Mouse (Mus musculus) cerebellum, postnatal 10 days (tissue): ENCODE data around the gene Prss46.

ENCODE experiments used
- DNase-seq, 2 experiments: peaks; one replicate each; pipeline ENCODE4 v3.0.0; 2021; ENCODE audit warnings: mixed read lengths in 2 of 2

The Prss46 gene

GRCm38 (mm10) chr9:110858967-110859596 lies 14.8 kb downstream of the Prss46 start:
- DNase-seq, result peak in 1 of 2 experiments; percentile 1

- peak; percentile 74 to 80 for DNase-seq
Measured at GRCm38 (mm10) chr9:110871030-110871429, 26.7 kb downstream of the Prss46 start.

DNA sequence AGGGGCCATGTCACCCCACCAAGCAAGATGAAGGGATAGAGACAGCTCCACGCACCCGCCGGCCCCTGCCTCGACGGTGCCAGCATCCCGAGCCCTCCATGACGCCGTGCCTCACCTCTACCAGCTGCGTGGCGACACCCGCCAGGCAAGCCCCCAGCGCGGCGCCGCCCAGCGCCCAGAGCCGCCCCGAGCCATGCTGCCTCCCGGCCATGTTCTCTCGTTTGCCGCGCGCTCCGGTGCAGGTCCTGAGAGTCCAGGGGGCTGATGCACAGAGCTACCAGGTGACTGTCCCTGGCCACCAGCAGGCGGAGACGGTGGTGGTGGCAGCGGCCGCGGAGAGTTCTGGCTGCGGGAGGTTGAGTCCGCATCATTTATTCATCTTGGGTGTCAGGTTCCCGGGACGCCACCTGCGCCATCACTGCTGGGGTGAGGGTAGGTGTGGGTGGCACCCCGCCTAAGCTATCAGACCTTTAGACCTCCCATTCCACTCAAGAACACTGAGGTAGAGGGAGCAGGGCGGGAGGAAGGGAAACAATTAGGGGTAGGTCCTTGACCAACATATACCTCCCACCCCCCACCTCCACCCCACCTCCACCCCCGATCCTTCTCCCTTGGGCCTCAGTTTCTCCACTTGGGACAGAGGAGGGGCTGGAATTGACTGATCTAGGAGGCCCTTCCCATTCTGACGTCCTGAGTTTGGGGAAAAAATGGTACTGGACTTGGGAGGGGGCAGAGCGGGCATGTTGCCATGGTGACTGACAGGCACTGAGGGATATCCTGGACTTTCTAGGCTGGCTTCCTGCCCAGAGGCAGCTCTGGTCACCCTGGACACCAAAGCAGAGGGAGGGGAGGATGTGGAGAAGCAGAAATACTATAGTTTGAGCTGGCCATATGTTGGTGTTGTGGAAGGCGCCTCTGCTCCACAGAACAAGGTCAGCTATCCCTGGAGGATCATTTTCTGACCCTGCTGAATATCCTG lies 29.7 kb downstream of the Prss46 start:
- peak; percentile 77 to 80 for DNase-seq

- DNase-seq, result no peak
Measured at GRCm38 (mm10) chr9:110874660-110875191, 30.4 kb downstream of the Prss46 start.

- no peak for DNase-seq
Measured at GRCm38 (mm10) chr9:110875288-110875695, 31.0 kb downstream of the Prss46 start.

DNA sequence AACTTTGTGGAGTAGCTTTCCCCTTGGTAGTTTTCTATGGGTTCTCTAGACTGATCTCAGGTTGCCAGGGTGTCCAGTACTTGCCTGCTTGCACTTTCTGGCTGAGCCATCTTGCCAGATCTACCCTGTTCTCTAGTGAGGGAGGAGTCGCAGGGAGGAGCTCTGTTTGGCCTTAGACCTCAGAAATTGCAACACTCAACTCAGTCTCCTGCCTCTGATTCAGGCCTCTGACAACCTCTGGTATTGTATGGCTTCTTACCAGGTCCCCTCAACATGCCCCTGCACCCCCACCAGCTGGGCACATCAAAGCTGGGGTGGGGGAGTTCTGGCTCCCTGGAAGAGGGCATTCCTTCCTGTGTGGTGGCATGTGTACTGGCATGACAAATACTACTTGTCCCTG lies 33.0 kb downstream of the Prss46 start:
- DNase-seq, result no peak

- peak; percentile 93 to 94 for DNase-seq
Measured at GRCm38 (mm10) chr9:110877888-110878287, 33.6 kb downstream of the Prss46 start.

- peak; percentile 63 to 81 for DNase-seq
Measured at GRCm38 (mm10) chr9:110879191-110879920, 35.0 kb downstream of the Prss46 start, which contains the start of gene Als2cl. Gene Als2cl, plus strand, starts transcription at chr9:110879870.

- peak; percentile 58 to 66 for DNase-seq
Measured at GRCm38 (mm10) chr9:110879998-110880561, 35.8 kb downstream of the Prss46 start, which contains the start of gene Tmie. Gene Tmie, minus strand, starts transcription at chr9:110880113.

DNA sequence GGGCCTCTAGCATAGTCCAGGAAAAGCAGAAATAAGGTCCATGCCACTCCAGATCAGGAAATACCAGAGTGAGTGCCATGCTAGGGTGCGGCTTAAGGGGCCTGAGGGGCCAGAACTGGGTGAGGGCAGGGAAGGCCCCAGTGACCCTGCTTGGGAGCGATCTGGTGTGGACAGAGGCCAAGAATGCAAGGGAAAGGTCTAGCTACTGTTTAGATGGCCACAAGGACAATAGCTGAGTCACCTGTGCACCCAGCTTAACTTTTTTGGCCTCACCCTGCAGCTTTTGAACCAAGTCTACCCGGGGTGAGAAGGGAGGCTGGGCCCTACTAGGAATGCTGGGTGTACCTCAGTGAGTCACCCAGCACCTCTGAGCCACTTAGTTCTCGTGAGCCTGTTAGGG lies 36.5 kb downstream of the Prss46 start:
- no peak for DNase-seq

- DNase-seq, result no peak
Measured at GRCm38 (mm10) chr9:110881953-110882352, 37.6 kb downstream of the Prss46 start.

DNA sequence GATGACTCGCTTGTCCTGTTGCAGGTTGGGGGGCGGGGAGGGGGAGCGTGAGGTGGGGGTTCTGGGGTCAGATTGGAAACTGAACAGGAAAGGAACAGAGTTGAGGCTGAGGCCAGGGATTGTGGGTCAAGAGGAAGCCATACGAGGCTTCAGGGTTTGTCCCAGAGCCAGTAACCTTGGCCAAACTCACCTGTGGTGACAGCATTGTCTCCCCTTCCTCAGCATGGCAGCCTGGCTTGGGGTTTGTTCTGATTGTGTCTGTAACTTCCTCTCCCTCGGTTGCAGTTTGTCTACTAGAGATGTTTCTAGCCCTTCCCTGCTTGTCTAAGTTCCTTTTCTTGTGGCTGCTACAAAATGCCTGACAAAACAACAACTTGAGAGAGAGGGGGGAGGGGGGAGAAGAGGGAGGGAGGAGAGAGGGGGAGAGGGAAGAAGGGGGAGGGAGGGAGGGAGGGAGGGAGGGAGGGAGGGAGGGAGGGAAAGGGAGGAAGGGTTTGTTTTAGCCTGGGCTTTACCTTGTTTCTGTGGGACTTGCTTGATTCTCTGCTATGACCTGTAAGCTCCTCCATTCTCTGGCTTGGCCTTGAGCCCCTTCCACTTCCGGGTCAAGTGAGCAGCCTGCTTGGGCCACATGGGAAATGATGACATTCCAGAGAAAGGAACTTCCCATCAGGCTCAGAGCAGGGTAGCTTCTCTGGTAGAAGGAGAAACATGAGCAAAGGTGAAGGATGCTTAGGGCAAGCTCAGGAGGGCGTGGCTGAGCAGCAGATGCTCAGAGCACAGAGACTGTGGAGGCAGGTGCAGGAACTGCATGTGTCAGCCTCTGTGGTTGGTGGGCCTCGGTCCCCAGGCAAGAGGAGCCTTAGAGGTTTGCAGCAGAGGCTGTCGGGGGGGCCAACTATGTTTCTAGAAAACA lies 43.3 kb downstream of the Prss46 start:
- DNase-seq, result no peak

DNA sequence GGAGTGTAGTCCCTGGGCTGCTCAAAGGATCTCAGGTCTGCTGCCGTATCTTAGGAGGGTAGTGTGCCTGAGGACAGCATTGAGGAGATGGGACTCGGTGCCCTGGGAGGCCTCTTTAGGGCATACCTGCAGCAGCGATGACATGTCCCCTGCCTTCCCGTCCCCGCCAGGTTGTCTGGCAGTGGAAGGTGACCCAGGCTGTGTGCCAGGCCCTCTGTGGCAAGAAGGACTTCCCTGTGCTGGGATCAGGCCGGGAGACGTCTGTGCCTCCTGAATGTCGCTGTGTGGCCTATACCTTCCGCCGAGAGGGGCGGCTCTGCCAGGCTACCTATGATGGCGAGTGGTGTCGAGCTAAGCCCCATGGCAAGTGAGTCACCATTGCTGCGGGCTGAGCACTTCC lies 44.6 kb downstream of the Prss46 start:
- DNase-seq, result no peak

GRCm38 (mm10) chr9:110890026-110890783 lies 45.9 kb downstream of the Prss46 start:
- DNase-seq, result peak in 1 of 2 experiments; percentile 33

DNA sequence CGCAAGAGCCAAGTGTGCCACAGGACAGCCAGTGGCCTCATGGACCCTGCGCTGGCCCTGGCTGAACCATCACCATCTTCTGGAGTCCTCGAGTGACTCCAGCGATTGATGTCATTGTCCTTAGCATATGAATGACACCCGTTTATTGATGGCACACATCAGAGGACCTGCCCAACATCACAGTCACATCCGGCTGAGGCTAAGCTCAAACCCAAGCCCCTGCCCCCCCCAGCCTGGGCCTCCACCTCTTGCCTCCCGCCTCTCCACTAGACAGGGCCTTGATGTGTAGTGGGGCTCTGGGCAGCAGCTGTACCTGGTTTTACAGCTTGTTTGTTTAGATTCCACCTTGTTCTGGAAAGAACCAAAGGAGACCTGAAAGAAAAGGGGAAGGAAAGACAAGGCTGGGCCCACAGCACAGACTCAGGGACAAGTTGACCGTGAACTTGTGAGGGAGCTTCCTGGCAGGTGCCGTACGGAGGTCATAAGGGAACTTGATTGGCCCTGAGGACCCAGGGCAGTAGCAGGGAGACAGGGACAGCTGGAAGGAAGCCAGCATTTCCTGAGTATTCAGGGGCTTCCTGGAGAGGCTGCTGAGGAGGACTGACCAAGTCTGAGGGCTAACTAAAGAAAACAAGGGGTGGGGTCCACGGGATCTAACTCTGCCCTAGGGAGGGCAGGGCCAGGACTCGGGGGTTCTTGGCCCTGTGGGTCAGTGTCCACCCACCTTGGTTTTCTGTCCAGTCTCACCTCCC lies 46.9 kb downstream of the Prss46 start:
- DNase-seq, result no peak

DNA sequence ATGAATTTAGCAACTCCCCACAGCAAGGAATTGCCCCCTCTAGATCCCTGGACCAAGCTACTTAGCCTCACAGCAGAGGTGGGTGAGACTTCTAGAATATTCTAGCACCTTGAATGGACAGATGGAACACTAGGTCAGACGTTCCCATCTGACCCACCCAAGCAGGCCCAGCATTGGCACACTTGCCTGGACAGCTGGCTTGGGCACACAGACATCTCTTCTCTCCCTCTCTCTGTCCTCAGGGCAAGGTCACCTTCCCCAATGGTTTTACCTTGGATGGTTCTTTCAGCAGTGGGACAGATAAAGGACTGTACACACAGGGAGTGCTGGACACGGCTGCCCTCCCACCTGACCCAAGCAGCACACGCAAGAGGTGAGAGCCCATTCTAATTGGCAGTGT lies 48.2 kb downstream of the Prss46 start:
- DNase-seq, result peak; percentile 59 to 64

DNA sequence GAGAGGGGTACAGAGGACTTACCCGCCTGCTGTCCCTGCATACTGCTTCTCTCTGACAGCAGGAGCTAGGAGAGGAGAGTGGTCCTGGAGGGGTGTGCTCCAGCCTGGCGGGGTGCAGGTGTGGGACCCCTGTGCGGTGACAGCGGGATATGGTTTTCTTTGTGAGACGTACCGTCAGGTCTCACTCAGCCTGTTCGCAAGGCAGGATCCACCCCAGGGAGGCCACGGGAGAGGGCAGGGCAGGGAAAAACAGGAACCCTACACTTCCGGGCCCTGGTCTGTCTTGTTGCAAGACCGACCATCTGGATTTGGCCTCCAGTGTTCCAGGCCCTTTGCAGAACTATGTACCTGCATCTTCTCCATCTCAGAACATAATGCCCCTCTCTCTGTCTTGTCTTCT lies 49.1 kb downstream of the Prss46 start:
- DNase-seq, result peak in 1 of 2 experiments; percentile 14

GRCm38 (mm10) chr9:110895507-110895906 lies 51.2 kb downstream of the Prss46 start:
- peak in 1 of 2 experiments; percentile 18 for DNase-seq

- peak; percentile 42 to 52 for DNase-seq
Measured at GRCm38 (mm10) chr9:110895994-110896393, 51.7 kb downstream of the Prss46 start.

DNA sequence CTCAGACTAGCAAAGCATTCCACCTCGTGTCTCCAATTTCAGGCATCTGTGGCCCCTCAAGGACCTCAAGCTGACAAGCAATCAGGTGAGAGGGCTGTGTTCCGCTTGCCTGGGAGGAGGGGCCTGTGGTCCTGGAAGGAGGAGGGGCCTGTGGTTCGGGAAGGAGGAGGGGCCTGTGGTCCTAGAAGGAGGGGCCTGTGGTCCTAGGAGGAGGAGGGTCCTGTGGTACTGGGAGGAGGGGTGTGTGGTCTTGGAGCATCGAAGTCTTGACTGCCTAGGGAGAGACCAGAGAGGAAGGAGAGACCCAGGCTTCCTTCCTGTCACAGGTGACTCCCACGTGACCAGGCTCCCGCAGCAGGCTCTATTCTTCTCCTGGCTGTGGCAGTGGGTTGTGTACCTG lies 52.3 kb downstream of the Prss46 start:
- DNase-seq, result peak in 1 of 2 experiments; percentile 14
